Mouse (Mus musculus): Measurements from ENCODE around the gene Smarcc1. TPM values are rescaled to one million over a fixed set of nuclear protein-coding genes. Genes with fewer than 3 reads are reported as not detected.

The Smarcc1 gene
- 59.3 TPM for polyA plus RNA-seq (2014; fragmentation: Illumina TruSeq; extraction: RNeasy Lipid Tissue Mini Kit (QIAGEN cat#74804); ENCODE audit: low read depth, low replicate concordance)

DNA sequence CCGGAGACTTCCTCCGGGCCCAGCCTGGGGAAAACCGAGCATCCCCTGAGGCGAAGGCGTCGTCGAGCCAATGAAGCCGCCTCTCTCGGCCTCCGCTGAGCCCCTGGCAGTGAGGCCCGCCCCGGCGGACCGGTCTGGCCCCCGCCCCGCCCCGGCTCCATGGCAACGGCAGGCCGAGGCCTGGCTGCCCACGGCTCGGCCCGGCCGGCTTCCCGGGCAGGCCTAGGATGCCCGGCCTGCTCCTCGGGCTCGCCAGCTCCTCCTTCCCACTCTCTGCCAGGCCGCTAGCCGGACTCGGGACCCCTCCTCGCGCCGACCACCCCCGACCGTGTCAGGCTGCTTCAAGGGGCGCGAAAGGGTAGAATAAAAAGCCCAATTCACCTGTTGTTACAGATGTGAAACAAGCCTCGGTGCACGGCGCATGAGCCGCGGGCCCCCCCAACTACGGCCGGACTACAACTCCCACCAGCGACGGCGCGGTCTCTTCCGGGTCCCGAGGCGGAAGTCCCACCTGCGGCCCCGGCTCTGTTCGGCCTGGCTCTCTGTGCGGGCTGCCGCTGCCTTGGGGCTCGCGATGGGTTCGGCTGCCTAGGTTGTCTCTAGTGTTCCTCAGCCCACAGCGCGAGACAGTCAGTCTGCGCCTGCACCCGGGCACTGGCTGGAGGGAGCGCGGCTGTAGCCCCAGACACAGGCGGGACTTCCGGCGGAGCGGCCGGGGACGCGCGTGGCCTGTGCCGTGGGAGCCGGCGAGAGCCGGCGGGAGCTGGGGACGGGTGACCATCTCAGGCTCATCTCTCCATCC lies at the start of gene Smarcc1:
TSS of gene Smarcc1 (plus strand) at position 732 of the 802 bp plus-strand sequence.

DNA sequence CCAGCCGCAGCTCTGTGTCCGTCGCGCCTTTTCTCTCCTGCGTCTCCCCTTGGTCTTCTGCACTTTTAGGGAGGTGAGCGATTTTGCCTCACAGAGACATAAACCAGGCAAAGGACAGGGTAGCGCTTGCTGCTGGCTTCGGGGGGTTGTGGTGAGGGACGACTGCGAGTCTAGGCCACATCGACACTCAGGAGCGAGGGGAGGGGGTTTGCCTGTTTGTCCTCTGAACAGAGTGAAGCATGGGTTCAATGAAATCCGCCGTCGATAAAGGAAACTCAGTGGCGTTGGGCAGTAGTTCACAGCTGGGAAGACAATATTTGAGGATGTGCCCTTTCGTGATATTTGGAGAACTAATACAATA lies 251 bp downstream of the Smarcc1 start, which contains the start of gene Dhx30:
TSS of gene Dhx30 (minus strand) at position 52 of the 361 bp plus-strand sequence.

DNA sequence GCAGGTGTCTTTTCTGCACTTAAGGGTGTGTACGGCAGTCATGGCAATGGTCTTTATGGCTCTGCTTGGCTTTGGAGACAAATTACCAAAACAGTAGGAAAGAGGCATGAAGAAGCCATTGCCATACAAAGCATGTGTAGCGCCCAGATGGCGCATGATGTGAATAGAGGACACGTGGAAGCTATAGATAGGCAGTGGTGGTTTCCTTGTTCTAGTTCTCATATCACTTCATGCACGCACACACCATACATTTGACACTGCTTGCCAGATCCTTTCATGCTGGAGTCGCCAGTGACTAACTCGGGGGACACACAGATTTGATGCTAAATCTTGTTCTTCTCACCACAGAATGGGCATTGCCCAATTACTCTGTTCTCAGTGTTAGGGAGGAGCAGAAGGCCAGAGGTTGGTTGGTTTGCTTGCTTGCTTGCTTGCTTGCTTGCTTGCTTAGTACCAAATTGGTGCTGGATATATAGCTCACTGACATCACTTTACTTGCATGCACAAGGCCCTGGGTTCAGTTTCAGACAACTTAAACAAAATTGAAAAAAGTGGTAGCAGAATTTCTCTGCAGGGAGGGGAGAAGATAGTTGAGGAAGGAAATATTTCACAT lies 125.8 kb downstream of the Smarcc1 start, which contains the start of gene Cspg5:
TSS of gene Cspg5 (plus strand) at position 563 of the 613 bp plus-strand sequence.

Other genes starting within 250 kb of the Smarcc1 start
- gene Cdc25a, start 242.1 kb upstream of the Smarcc1 start, polyA plus RNA-seq (2014; fragmentation: Illumina TruSeq; extraction: RNeasy Lipid Tissue Mini Kit (QIAGEN cat#74804); ENCODE audit: low read depth, low replicate concordance) = 43.8 TPM
- 100 TPM for gene Map4, start 186.2 kb upstream of the Smarcc1 start, polyA plus RNA-seq (2014; fragmentation: Illumina TruSeq; extraction: RNeasy Lipid Tissue Mini Kit (QIAGEN cat#74804); ENCODE audit: low read depth, low replicate concordance)
- 107 TPM for gene Dhx30, start 122 bp downstream of the Smarcc1 start, polyA plus RNA-seq (2014; fragmentation: Illumina TruSeq; extraction: RNeasy Lipid Tissue Mini Kit (QIAGEN cat#74804); ENCODE audit: low read depth, low replicate concordance)
- gene Cspg5, start 126.1 kb downstream of the Smarcc1 start, polyA plus RNA-seq (2014; fragmentation: Illumina TruSeq; extraction: RNeasy Lipid Tissue Mini Kit (QIAGEN cat#74804); ENCODE audit: low read depth, low replicate concordance) = 1.4 TPM
- gene Elp6, start 187.5 kb downstream of the Smarcc1 start, polyA plus RNA-seq (2014; fragmentation: Illumina TruSeq; extraction: RNeasy Lipid Tissue Mini Kit (QIAGEN cat#74804); ENCODE audit: low read depth, low replicate concordance) = 0.80 TPM
- gene Scap, start 215.6 kb downstream of the Smarcc1 start, polyA plus RNA-seq (2014; fragmentation: Illumina TruSeq; extraction: RNeasy Lipid Tissue Mini Kit (QIAGEN cat#74804); ENCODE audit: low read depth, low replicate concordance) = 2.5 TPM

Measured in testis, adult 10 weeks (tissue).